Mouse (Mus musculus) gastrocnemius, postnatal 4 days (tissue): Measurements from ENCODE around the gene 6430550D23Rik. TPM values are rescaled to one million over a fixed set of nuclear protein-coding genes. Genes with fewer than 3 reads are reported as not detected.
"Not testable (repeated sequence)": the region's sequence is repeated elsewhere in the genome, so short reads cannot be mapped to it uniquely, and the experiment has no call there.

ENCODE experiments used
- DNase-seq, 2 experiments: peaks; one replicate each; pipeline ENCODE4 v3.0.0; 2021 to 2022; ENCODE audit warnings: low spot score in 2 of 2, mixed read lengths in 2 of 2
- total RNA-seq, 2 experiments: library from RNA; stranded (reverse); gene quantifications; 2 replicates each; pipeline ENCODE4 v1.2.3; 2021

The 6430550D23Rik gene
- total RNA-seq, 2 experiments from 2014 or later = 0.23 to 0.59 TPM

DNA sequence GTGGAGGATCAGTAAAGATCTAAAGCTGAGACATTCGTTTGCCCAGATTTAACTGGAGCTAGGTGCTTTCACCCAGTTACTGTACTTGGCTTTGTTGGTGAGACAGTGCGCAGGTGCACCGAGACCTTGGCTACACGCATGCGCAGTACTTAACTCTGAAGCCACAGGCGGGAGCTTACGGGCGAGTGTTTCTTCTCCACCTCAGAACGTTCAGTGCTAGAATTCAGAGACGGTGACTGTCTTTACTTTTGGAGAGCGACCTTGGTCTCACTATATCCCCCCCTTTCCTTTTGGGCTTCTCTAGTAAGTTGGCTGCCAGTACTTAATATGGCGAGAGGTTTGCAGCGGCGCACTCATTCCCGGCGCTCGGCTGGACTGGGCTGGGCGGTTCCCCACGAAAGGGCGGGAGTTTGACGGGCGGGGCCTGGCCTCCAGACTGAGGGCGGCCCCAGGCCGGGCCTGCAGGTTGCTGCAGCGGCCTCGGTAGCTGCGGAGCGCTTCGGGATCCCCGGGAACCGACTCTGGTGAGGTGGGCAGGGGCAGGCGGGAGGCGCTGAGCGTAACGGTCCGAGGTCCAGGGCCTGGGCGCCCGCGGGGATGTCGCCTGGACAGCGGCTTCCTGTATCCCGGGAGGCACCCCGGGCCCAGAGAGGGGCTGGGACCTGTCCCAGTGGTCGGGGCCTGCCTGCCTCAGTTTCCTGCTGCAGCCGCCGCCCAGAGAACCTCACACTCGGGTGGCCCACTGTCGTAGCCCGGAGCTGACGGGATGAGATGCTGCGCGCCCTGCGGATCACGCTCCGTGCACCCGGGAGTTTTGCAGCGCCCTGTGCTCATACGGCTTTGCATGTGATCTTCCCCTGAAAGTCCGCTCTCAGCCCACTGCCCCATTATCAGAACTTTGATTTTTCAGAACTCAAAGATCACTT lies 51.4 kb downstream of the 6430550D23Rik start, which contains the start of gene Cep250:
TSS of gene Cep250 (plus strand) at position 325 of the 926 bp plus-strand sequence.
- peak; percentile 85 to 93 for DNase-seq

DNA sequence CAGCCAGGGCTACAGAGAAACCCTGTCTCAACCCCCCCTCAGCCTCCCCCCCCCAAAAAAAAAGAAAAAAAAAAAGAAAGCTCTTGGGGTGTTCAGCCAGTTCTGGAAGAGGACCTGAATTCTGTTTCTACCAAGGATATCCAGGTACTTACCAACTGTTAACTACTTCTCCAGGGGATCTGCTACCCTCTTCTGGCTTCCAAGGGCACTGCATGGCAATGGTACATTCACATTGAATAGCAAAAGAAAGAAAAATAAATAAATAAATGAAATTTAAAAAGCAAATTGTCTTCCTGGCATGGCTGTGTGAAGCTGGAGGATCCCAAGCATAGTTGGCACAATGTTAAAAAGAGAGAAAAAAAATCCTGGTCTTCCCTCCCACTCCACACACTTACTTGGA lies 55.8 kb downstream of the 6430550D23Rik start:
- peak in 1 of 2 experiments; percentile 47 for DNase-seq

DNA sequence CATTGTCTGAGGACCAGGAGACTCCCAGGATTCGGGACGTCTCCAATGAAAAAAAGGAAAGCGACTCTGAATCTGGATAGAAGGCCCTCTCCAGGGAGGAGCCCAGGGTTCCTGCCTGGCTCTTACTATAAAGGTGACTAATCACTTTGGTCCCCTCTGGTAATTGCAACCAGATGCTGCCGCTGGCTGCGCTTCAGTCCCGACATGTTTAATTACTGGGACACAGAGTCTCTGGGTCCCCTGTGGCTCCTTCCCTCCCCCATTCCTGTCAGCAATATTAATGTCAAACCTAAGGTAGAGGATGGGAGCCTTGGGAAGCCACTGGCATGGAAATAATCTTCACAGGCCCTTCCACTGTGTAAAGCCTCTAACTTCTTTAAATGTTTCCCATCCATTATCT lies 58.4 kb downstream of the 6430550D23Rik start:
- DNase-seq = no peak

DNA sequence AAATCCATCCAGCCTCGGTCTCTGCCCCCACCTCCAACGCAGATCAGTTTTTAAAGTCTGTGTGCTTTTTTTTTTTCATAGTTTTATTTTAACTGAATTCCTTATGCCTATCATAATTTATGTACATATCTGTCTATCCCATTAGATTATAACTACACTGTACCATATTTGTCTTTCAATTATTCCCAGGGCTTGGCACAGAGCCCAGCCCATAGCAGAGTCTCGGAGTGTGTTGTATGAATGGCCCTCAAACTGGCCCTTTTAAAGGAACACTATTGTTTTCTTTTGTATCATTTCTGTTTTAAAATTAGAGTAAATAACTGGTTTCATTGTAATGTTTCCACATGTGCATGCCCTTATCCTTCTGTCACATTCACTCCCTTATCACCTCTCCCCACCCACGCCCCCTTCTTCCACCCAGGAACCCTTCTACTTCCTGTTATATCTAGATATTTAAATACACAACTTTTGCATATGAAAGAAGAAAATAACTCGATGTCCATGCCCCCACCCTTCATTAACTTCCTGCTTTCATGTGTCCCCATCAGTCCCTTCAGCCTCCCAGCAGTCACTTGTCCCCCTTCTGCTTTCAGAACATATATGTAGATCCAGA lies 60.3 kb downstream of the 6430550D23Rik start:
- DNase-seq = no peak

- no peak for DNase-seq
Measured at GRCm38 (mm10) chr2:155946499-155946898, 61.3 kb downstream of the 6430550D23Rik start.

GRCm38 (mm10) chr2:155946069-155946468 lies 61.7 kb downstream of the 6430550D23Rik start:
- peak; percentile 66 to 79 for DNase-seq

- DNase-seq = no peak
Measured at GRCm38 (mm10) chr2:155945580-155945979, 62.2 kb downstream of the 6430550D23Rik start.

DNA sequence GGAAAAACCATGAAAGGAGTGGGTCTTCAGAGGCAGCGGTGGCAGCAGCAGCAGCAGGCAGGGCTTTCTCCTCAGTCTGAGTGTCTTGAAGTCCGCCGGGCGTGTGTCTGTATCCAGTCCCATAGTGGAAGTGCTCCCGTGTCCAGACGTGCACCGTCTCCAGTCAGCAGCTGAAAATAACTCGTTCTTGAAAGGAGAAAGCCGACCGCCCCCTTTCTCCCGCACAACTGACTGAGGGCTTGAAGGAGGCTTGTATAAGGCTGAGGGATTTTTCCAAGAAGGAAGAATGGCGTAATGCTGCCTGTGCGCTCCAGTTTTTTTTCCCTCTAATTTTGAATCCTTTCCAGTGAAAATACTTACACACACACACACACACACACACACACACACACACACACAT lies 62.7 kb downstream of the 6430550D23Rik start, which contains the start of gene Gdf5:
TSS of gene Gdf5 (minus strand) at position 244 of the 400 bp plus-strand sequence.
- DNase-seq = no peak

- DNase-seq = no peak
Measured at GRCm38 (mm10) chr2:155944685-155945084, 63.1 kb downstream of the 6430550D23Rik start.

- DNase-seq = no peak
Measured at GRCm38 (mm10) chr2:155943463-155943862, 64.3 kb downstream of the 6430550D23Rik start.

GRCm38 (mm10) chr2:155941697-155942442 lies 65.9 kb downstream of the 6430550D23Rik start:
- peak; percentile 69 to 80 for DNase-seq

- DNase-seq = no peak
Measured at GRCm38 (mm10) chr2:155940681-155941080, 67.1 kb downstream of the 6430550D23Rik start, which contains the start of gene Gm15557. Gene Gm15557 (plus strand): TSS chr2:155940728.

DNA sequence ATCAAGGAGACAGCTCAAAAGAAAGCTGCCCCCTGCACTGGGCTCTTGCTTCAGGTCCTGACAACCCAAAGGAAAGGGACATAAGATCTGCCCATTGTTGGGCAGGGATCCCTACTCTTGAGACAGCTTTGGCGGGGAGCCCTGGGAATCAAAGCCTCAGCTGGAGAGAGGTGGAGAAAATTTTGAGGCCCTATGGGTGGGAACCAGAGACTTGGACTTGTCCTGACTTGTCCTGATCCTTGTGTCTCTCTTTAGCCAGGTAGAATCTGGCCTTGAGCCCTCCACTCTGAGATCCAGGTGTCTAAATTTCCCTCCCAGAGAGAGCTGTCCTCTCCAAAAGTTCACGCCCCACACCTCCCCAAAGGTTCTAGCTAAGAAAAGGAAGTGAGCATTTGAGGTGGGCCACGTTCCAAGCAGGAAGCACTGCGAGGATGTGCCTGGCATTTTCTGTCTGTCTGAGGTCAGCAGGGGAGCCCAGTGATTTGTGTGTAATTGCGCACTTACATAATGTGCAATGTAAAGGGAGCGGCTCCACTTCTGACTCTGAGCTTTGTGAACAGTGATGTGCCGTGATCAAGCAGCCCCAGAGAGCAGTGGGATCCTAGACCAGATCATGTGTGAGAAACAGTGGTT lies 67.8 kb downstream of the 6430550D23Rik start:
- no peak for DNase-seq

GRCm38 (mm10) chr2:155929531-155930442 lies 78.0 kb downstream of the 6430550D23Rik start, which contains the start of gene Uqcc1:
Gene Uqcc1 (minus strand): TSS chr2:155930310.
- DNase-seq = peak; percentile 83 to 92

- DNase-seq = no peak
Measured at GRCm38 (mm10) chr2:155928711-155929345, 78.9 kb downstream of the 6430550D23Rik start.

GRCm38 (mm10) chr2:155925213-155925612 lies 82.6 kb downstream of the 6430550D23Rik start:
- not testable (repeated sequence) for DNase-seq
